Mouse (Mus musculus): ENCODE results near the gene Tcte2. TPM values are rescaled to one million over a fixed set of nuclear protein-coding genes. Genes with fewer than 3 reads are reported as not detected.
A peak's percentile ranks its signal among the peaks of the same experiment; 100 is the strongest.

Tcte2 gene
- polyA plus RNA-seq, 1 experiment = 8.1 TPM

GRCm38 (mm10) chr17:13714654-13715053 lies 47.0 kb downstream of the Tcte2 start:
- peaks cover 4% of the 10 kb centered on the region; the same call in 1 of the 2 replicates for H3K4me1 ChIP-seq (ENCODE audit: control insufficient read depth, insufficient read depth, low read length)
- TF ChIP-seq CTCF (IDR thresholded peaks at IDR 0.05; ENCODE audit: insufficient read depth, low read length) (no peak), POLR2A (IDR thresholded peaks at IDR 0.05; ENCODE audit: borderline replicate concordance, extremely low read depth, low read depth, low read length) (no peak)
- DNase-seq = peak; percentile 39
- WGBS = 47% methylated on average over 4 of the region's 4 CpGs
- H3K4me3 ChIP-seq (replicated peaks; ENCODE audit: extremely low read depth, low read depth, low read length) = no peak overlapping the region

- TF ChIP-seq CTCF (IDR thresholded peaks at IDR 0.05; ENCODE audit: insufficient read depth, low read length) (no peak), POLR2A (IDR thresholded peaks at IDR 0.05; ENCODE audit: borderline replicate concordance, extremely low read depth, low read depth, low read length) (no peak)
- Histone ChIP-seq H3K4me1 (ENCODE audit: control insufficient read depth, insufficient read depth, low read length) (peaks cover 4% of the 10 kb centered on the region; the same call in 1 of the 2 replicates), H3K4me3 (replicated peaks; ENCODE audit: extremely low read depth, low read depth, low read length) (no peak overlapping the region)
- 76% methylated on average over 4 of the region's 4 CpGs for WGBS
- no peak for DNase-seq
These were observed 47.5 kb downstream of the Tcte2 start for GRCm38 (mm10) chr17:13714128-13714527.

- TF ChIP-seq POLR2A (IDR thresholded peaks at IDR 0.05; ENCODE audit: borderline replicate concordance, extremely low read depth, low read depth, low read length) = no peak
- TF ChIP-seq CTCF (IDR thresholded peaks at IDR 0.05; ENCODE audit: insufficient read depth, low read length) = no peak
- Histone ChIP-seq H3K4me3 (replicated peaks; ENCODE audit: extremely low read depth, low read depth, low read length) (no peak overlapping the region), H3K4me1 (ENCODE audit: control insufficient read depth, insufficient read depth, low read length) (peaks cover 4% of the 10 kb centered on the region; the same call in 1 of the 2 replicates)
- DNase-seq = no peak
- WGBS = 94% methylated on average over 3 of the region's 3 CpGs
These were observed 49.1 kb downstream of the Tcte2 start for GRCm38 (mm10) chr17:13712518-13712917.

- Histone ChIP-seq H3K4me1 (ENCODE audit: control insufficient read depth, insufficient read depth, low read length) (peaks cover 4% of the 10 kb centered on the region; the same call in 1 of the 2 replicates), H3K4me3 (replicated peaks; ENCODE audit: extremely low read depth, low read depth, low read length) (no peak overlapping the region)
- 84% methylated on average over 6 of the region's 6 CpGs for WGBS
- no peak for DNase-seq
- TF ChIP-seq CTCF (IDR thresholded peaks at IDR 0.05; ENCODE audit: insufficient read depth, low read length) = no peak
- no peak for TF ChIP-seq POLR2A (IDR thresholded peaks at IDR 0.05; ENCODE audit: borderline replicate concordance, extremely low read depth, low read depth, low read length)
These were observed 49.5 kb downstream of the Tcte2 start for GRCm38 (mm10) chr17:13712116-13712515.

- Histone ChIP-seq H3K4me3 (replicated peaks; ENCODE audit: extremely low read depth, low read depth, low read length) (no peak overlapping the region), H3K4me1 (ENCODE audit: control insufficient read depth, insufficient read depth, low read length) (peaks cover 4% of the 10 kb centered on the region; the same call in 1 of the 2 replicates)
- 73% methylated on average over 5 of the region's 5 CpGs for WGBS
- no peak for DNase-seq
- TF ChIP-seq POLR2A (IDR thresholded peaks at IDR 0.05; ENCODE audit: borderline replicate concordance, extremely low read depth, low read depth, low read length) (no peak), CTCF (IDR thresholded peaks at IDR 0.05; ENCODE audit: insufficient read depth, low read length) (no peak)
These were observed 50.5 kb downstream of the Tcte2 start for GRCm38 (mm10) chr17:13711173-13711572.

GRCm38 (mm10) chr17:13705481-13705921 lies 56.1 kb downstream of the Tcte2 start:
- H3K4me3 ChIP-seq (replicated peaks; ENCODE audit: extremely low read depth, low read depth, low read length) = no peak overlapping the region
- TF ChIP-seq POLR2A (IDR thresholded peaks at IDR 0.05; ENCODE audit: borderline replicate concordance, extremely low read depth, low read depth, low read length) (no peak), CTCF (IDR thresholded peaks at IDR 0.05; ENCODE audit: insufficient read depth, low read length) (no peak)
- no peak for DNase-seq
- WGBS = 40% methylated on average over 4 of the region's 4 CpGs
- H3K4me1 ChIP-seq (ENCODE audit: control insufficient read depth, insufficient read depth, low read length) = peaks cover 13% of the 10 kb centered on the region

GRCm38 (mm10) chr17:13703611-13704320 lies 57.9 kb downstream of the Tcte2 start:
- H3K4me1 ChIP-seq (ENCODE audit: control insufficient read depth, insufficient read depth, low read length) = peaks cover 28% of the 10 kb centered on the region
- 39% methylated on average over 9 of the region's 9 CpGs for WGBS
- no peak for DNase-seq
- no peak overlapping the region for H3K4me3 ChIP-seq (replicated peaks; ENCODE audit: extremely low read depth, low read depth, low read length)
- no peak for TF ChIP-seq POLR2A (IDR thresholded peaks at IDR 0.05; ENCODE audit: borderline replicate concordance, extremely low read depth, low read depth, low read length)
- TF ChIP-seq CTCF (IDR thresholded peaks at IDR 0.05; ENCODE audit: insufficient read depth, low read length) = no peak

- Histone ChIP-seq H3K4me1 (ENCODE audit: control insufficient read depth, insufficient read depth, low read length) (peaks cover 30% of the 10 kb centered on the region), H3K4me3 (replicated peaks; ENCODE audit: extremely low read depth, low read depth, low read length) (no peak overlapping the region)
- TF ChIP-seq POLR2A (IDR thresholded peaks at IDR 0.05; ENCODE audit: borderline replicate concordance, extremely low read depth, low read depth, low read length) (no peak), CTCF (IDR thresholded peaks at IDR 0.05; ENCODE audit: insufficient read depth, low read length) (no peak)
- DNase-seq = peak; percentile 66
- WGBS = 23% methylated on average over 4 of the region's 4 CpGs
These were observed 61.3 kb downstream of the Tcte2 start for GRCm38 (mm10) chr17:13700131-13701016.

GRCm38 (mm10) chr17:13699716-13700115 lies 61.9 kb downstream of the Tcte2 start:
- H3K4me3 ChIP-seq (replicated peaks; ENCODE audit: extremely low read depth, low read depth, low read length) = no peak overlapping the region
- peak; percentile 56 for DNase-seq
- no peak for TF ChIP-seq CTCF (IDR thresholded peaks at IDR 0.05; ENCODE audit: insufficient read depth, low read length)
- no peak for TF ChIP-seq POLR2A (IDR thresholded peaks at IDR 0.05; ENCODE audit: borderline replicate concordance, extremely low read depth, low read depth, low read length)
- peaks cover 30% of the 10 kb centered on the region for H3K4me1 ChIP-seq (ENCODE audit: control insufficient read depth, insufficient read depth, low read length)
- WGBS = 23% methylated on average over 7 of the region's 7 CpGs

All from lung, adult 2 months (tissue).